Mouse (Mus musculus) retina, postnatal 7 days (tissue): Measurements from ENCODE around the gene Rpl7l1.
"Not testable (repeated sequence)": the region's sequence is repeated elsewhere in the genome, so short reads cannot be mapped to it uniquely, and the experiment has no call there.

Source experiments
- DNase-seq: peaks from one replicate; pipeline ENCODE4 v3.0.0-alpha.2; 2012; ENCODE audit warnings: low read depth, low spot score

Rpl7l1 gene

GRCm38 (mm10) chr17:46782341-46783221, at the start of gene Rpl7l1:
Gene Rpl7l1, minus strand, starts transcription at chr17:46782672.
- DNase-seq: peak; percentile 87

DNA sequence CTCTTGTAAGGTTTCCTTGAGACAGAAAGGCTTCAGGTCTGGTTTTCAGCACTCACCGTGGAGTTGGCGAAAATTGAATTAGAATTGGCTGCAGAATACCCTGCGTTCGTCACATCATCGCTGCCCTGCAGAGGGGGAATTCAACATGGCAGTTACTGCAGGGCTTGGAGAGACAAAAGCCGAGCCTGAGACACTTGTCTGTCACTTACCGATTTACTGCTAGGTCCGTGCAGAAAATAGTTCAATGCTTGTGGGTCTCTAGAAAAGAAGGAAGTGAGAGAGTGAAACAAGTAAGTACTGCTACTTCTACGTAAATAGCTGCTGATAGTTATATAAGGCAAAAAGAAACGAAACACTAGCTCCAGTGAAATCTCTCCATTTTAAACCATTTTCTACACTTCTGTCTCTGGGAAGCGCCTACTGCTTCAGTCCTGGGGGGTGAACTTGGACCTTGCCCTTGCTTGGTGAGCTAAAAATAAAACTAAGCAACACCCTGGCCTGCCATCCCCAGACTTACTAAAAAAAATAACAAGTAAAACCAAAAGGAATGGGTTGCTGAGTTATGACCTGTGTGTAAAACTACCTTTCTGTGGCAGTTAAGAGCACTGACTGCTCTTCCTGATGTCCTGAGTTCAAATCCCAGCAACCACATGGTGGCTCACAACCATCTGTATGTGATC, 47.5 kb upstream of the Rpl7l1 start:
- no peak for DNase-seq

DNA sequence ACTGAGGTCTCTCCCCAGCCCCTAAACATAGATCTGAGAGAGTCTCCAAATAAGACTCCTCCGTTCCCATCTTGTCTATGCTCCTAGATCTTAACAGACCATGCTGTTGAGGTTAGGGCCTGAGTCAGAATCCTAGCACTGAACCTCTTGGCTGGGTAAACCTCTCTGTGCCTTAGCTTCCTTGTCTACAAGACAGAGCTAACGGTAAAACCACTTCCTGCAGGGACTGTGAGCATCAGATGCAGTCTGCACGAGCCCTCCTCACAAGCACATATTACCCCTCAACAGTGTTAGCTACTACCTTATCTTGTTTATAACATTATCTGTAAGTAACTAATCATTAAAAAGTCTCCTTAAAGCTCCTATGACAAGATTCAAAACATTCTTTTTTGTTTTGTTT, 46.5 kb upstream of the Rpl7l1 start:
- no peak for DNase-seq

GRCm38 (mm10) chr17:46823091-46823490, 40.6 kb upstream of the Rpl7l1 start:
- no peak for DNase-seq

DNA sequence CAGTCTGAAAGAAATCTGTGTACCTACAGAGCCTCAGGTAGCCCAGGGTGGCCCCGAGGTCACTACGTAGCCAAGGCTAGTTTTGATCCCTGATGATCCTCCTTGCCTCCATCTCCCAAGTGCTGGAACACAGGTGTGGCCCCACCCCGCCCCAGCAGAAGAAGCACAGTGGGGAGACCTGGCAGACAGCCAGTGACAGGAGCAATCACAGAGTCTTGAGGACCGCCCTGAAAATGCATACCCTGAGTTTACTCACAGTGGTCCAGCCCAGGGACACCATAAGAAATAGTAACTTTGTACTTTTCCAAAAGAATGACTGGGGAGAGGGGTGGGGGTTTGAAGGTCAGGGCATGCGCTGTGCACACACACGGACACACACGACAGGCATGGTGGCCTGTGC, 38.2 kb upstream of the Rpl7l1 start:
- no peak for DNase-seq

DNA sequence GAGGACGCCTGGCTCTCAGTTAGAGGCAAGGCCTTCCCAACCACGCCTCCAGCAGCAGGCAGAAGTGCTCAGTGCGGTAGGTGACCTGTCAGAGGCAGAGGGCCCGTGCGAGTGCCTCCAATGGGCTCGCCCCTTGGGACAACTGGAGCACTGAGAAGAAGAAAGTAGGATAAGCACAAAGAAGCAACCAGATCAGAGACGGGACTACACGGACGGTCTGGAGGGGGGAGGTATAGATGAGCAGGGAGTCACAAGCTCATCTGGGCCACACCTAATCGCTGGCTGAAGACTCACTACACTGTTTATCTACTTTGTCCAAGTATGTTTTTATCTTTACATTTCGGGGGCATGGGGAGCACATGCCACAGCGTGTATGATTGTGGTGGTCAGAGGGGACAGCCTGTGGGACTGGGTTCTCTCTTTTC, 35.3 kb upstream of the Rpl7l1 start:
- DNase-seq: no peak

- no peak for DNase-seq
These were observed 33.8 kb upstream of the Rpl7l1 start for GRCm38 (mm10) chr17:46816306-46816705.

GRCm38 (mm10) chr17:46814497-46814896, 32.0 kb upstream of the Rpl7l1 start:
- DNase-seq: no peak

GRCm38 (mm10) chr17:46813637-46814036, 31.2 kb upstream of the Rpl7l1 start:
- no peak for DNase-seq

- DNase-seq: no peak
These were observed 30.0 kb upstream of the Rpl7l1 start for GRCm38 (mm10) chr17:46812442-46812841.

- DNase-seq: no peak
These were observed 28.2 kb upstream of the Rpl7l1 start for GRCm38 (mm10) chr17:46810672-46811071.

DNA sequence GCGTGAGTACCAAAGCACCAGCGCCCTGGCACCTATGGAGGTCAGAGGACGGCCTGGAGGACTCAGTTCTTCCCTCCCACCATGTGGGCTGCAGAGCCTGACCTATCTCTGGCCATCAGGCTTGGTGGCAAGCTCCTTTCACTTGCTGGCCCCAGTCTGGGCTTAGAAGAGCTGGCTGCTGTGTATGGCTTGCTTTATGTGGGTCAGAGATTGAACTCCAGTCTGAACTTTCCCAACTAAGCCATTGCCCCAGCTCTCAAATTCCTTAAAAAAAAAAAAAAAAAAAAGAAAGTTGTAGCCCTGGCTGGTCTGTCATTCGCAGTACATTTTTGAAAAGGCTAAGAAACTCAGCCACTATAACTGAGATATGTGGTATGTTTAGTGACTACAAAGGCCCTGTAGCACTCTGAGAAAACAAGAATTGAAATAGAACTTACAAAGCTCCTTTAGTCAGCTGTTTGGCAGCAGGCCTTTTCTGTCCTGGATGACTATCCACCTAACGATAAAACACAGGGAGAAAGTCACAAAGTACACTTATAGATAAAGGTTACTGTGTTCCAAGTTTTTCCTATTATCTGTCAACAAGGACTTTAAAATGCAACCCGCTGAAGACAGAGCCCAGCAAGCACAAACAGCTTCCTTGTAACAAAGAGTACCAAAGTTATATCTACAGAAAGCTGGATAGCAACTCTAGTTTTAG, 26.8 kb upstream of the Rpl7l1 start:
- no peak for DNase-seq

DNA sequence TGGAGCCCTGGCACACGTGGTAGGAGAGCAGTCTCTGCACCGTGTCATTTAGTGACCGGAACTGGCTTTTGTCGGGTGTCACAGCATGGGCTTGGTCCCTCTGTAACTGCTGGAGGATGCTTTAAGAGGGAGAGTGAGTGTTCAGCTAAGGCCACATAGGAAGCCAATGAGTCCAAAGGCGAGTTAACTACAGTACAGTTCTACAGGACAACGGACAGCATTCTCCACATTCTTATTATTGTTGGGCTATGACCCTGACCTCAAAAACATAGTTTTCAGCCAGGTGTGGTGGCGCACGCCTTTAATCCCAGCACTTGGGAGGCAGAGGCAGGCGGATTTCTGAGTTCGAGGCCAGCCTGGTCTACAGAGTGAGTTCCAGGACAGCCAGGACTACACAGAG, 25.9 kb upstream of the Rpl7l1 start:
- no peak for DNase-seq

- no peak for DNase-seq
These were observed 19.3 kb upstream of the Rpl7l1 start for GRCm38 (mm10) chr17:46801761-46802160.

- no peak for DNase-seq
These were observed 17.2 kb upstream of the Rpl7l1 start for GRCm38 (mm10) chr17:46799680-46800079.

DNA sequence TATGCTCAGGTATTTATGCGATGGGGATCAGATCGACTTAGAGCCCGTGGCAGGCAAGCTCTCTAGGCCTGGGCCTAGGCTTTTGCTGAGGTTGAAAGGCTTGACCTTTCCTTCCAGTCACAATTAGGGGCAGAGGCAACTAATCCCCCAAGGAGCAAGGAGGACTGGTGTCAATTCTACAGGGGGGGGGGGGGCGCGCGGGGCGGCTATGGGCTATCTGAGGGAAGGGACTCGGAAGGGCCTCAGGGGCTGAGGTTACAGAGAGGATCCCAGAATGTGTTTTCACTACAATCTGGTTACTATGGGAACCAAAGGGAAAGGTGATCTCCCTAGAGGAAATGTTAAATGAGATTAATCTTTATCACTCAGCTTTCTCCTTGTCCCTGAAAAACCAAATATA, 14.9 kb upstream of the Rpl7l1 start:
- no peak for DNase-seq

- no peak for DNase-seq
These were observed 14.3 kb upstream of the Rpl7l1 start for GRCm38 (mm10) chr17:46796743-46797142.

- no peak for DNase-seq
These were observed 10.5 kb upstream of the Rpl7l1 start for GRCm38 (mm10) chr17:46792963-46793362.

- not testable (repeated sequence) for DNase-seq
These were observed 5.5 kb upstream of the Rpl7l1 start for GRCm38 (mm10) chr17:46787974-46788373.

DNA sequence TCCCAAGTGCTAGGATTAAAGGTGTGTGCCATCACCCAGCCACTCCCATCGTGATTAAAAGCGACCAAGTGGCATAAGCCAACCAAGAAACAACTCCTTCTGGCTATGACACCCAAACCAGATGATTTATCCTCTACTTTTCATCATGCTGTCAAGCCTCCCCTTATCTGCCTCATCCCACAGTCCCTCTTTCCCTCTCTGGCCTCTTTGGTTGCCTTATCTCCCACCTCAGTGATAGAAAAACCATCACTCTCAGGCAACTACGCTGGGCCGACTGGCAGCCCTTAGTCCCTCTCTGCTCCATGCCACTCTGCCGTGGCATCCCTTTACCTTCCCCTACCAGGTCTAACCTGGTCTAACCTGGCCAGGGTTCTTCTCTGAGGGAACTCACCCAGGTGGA, 4.5 kb upstream of the Rpl7l1 start:
- no peak for DNase-seq

GRCm38 (mm10) chr17:46783222-46783565, 722 bp upstream of the Rpl7l1 start:
- no peak for DNase-seq

- no peak for DNase-seq
These were observed 596 bp downstream of the Rpl7l1 start for GRCm38 (mm10) chr17:46781876-46782275.
